Mouse (Mus musculus): ENCODE data around the gene Themis2.
"Not testable (repeated sequence)": the region's sequence is repeated elsewhere in the genome, so short reads cannot be mapped to it uniquely, and the experiment has no call there.

The Themis2 gene

DNA sequence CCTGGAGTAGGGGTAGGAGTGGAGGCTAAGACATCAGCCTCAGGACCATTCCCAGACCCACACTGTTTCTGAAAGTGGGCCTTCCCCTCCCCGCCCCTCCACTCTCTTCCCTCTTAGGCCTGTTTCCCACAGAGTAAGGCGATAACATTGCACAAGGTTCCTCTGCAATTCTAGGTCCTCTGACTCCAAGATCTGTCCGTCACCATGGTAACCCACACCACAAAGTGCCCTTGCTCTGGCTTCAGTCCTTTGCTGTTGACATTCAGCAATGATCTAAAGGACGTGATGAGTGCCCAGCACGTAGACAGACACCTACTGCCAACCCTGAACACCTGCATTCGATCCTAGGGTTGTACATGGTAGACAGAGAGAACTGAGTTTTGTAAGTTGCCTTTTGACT is 43.2 kb downstream of the Themis2 start:
- no peak for DNase-seq (ENCODE audit: inconsistent ontology term)

DNA sequence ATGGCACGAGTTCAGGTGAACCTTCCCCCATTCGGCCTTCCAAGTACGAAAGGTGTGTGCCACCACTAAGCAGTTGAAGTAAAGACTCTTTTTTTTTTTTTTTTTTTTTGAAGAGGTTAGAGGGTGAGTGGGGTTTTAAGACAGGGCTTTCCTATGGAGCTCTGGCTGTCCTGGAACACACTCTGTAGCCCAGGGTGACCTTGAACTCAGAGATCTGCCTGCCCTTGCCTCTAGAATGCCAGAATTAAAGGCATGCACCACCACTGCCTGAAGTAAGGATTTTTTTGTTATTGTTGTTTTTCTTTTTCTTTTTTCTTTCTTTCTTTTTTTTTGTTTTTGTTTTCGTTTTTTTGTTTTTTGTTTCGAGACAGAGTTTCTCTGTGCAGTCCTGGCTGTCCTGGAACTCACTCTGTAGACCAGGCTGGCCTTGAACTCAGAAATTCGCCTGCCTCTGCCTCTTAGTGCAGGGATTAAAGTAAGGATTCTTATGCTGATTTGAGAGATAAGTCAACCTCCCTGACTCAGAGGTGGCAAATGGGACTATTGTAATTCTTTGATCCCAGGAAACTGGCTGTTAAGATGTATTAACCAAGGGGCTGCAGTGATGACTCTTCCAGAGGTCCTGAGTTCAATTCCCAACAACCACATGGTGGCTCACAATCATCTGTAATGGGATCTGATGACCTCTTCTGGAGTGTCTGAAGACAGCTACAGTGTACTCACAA is 46.8 kb downstream of the Themis2 start:
- no peak for DNase-seq (ENCODE audit: inconsistent ontology term)

DNA sequence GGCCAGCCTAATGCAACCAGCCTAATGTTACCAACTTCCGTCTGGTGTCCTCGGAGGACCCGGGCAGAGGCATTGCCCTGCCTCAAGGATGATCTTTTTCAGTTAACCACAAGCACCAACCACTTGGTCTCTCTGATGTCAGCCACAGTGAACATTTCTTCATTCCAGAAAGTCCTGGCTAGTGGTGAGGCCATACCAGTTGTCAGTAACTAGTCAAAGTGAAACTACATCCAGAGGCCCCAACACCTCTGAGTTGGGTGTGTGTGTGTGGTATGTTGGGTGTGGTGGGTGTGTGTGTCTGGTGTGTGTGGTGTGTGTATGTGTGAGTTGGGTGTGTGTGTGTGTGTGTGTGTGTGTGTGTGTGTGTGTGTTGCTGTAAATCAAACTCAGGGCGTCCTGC is 47.4 kb downstream of the Themis2 start:
- DNase-seq (ENCODE audit: inconsistent ontology term), result peak; percentile 12

DNA sequence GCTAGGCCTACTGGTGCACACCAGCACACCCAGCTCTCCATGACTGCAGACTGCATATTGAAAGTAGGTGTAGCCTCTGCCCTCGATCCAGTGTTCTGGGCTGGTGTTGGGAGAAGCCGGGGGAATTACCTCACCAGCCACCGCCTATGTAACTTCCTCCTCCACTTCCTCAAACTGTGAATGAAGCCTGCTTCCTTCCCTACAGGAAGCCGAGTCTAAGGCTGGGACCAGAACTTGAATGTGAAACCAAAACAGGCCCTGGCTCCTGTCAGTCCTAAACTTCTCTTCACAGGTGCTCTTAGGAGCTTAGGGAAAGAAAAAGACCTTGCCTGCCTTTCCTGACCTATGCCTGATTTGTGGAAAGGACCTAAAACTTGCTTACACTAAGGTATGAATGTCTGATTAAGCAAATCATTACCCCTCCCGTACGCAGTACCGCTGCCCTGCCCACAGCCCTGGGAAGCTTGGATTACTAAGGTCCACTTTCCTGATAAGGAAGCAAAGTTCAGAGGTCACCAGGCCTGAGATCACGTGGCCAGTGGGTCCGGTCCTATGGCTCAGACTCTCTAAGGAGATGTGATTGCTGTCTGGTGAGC is 48.4 kb downstream of the Themis2 start:
- no peak for DNase-seq (ENCODE audit: inconsistent ontology term)

DNA sequence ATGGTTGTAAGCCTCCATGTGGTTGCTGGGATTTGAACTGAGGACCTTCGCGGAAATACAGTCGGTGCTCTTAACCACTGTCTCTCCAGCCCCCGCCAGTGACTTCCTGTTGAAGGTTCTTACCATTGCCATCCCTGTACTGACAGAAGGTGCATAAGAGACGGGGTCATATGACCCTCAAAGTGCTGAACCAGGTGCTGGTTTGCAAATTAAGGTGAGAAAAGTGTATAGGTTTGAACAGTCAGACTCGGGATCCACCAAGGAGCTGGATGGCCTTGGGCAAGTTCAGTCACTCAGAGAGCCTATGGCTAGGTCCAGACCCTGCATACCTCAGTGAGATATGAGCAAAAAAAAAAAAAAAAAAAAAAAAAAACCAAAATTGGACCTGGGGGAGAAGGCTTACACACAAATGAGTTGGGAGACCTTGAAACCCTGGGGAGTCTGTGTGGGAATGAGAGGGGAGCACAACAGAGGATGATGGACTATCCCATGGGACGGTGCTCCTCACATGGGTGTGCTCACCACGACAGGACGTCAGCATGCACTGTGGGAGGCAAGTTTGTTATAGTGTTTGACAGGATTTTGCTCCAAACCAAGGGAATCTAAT is 49.2 kb downstream of the Themis2 start:
- DNase-seq (ENCODE audit: inconsistent ontology term), result no peak

DNA sequence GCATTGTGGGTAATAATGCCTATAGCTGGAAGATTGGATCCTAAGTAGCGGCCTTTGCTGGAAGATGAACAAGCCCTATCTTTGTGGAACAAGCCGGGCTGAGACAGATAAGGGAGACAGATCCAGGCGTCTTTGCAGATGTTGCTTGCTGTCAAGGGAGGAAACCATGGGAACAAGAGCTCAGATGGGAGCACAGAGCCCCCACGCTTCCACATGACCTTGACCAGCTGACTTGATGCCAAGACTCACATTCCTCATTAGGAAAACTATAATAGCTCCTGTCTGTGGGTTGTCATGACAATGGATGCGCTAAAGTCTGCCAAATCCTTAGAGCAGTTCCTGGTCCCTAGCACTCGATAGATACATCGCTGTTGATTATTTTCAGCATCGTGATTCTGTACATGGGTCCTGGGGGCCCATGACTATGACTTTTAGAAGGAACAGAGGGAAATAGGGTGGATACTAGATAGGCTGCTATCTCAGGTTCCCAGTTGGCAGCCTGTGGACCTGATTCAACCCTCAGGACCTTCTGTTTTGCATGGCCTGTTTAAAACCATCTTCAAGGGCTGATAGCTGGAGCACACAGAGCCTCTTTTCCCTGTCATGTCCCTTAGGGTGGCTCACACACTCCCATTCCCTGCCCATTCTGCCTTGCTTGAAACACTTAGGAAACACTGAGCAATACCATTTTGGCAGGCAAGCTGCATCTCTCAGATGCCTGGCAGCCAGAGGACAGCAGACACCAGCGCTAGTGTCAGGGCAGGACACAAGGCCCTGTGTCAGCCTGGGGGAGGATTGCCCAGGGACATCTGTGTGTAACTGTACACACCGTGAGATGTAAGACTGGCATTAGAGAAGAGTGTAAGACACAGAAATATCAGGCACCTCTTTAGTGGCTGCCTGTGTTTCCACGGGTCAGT is 51.9 kb downstream of the Themis2 start:
- peak; percentile 84 for DNase-seq (ENCODE audit: inconsistent ontology term)

DNA sequence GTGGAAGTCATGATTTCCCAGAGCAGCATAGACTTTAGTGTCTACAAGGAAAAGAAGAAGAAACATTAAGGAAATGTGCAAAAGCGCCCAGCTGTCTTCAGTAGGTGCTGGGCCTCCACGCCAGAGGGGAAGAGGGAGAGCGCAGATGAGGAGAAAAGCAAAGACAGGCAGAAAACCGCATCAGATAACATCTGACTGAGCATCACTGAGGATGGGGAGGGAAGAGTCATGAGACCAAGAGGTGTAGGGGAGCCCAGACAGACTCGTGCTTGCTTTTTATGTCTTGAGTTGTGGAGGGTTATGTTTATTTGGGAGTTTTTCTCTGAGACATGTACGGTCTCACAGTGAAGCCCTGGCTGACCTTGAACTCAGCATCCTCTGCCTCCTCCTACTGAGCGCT is 54.7 kb downstream of the Themis2 start:
- DNase-seq (ENCODE audit: inconsistent ontology term), result no peak

DNA sequence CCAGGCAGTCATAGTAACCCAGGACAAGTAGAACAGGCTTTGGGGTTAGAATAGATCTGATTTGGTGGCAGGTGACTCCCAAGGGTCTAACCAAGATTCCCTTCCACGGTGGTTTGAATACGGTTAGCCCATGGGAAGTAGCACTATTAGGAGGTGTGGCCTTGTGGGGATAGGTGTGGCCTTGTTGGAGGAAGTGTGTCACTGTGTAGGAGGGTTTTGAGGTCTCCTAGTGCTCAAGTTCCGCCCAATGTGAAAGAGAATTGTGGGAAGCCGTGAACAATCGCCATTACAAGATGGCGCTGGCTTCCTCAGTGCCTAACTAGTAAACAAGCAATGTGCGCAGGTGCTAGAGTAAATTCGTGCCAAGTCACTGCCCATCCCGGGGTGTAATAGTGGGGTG is 59.0 kb downstream of the Themis2 start:
- not testable (repeated sequence) for DNase-seq (ENCODE audit: inconsistent ontology term)

DNA sequence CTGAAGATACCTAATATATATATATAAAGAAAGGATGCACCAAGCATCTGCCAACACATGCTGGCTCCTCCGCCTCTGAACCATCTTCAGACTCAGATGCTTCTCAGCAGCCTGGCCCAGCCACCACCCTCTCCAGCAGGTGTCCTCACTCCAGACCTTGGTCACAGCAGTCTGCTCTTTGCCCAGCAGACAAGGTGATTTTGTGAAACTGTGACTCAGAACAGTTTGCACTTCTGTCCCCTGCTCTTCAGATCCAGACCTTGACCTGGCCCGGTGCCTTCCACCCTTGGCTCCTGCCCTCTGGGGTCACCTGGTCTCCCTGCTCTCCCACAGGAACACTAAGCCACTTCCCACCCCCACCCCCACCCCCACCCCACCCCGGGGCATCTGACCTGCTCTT is 60.3 kb downstream of the Themis2 start:
- DNase-seq (ENCODE audit: inconsistent ontology term), result no peak

DNA sequence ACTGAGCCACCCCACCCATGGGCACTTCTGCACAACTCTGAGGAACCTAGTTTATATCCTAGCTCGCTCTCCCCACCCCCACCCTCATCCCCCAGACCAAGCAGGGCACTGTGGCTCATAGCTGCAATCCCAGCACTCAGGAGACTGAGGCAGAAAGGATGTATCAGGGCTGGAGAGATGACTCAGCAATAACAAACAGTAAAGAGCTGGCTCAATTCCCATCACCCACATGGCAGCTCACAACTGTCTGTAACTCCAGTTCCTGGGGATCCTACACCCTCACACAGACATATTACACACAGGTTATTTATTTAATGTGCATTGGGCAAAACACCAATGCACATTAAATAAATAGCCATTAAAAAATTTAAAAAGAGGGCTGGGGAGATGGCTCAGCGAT is 60.8 kb downstream of the Themis2 start:
- DNase-seq (ENCODE audit: inconsistent ontology term), result no peak

DNA sequence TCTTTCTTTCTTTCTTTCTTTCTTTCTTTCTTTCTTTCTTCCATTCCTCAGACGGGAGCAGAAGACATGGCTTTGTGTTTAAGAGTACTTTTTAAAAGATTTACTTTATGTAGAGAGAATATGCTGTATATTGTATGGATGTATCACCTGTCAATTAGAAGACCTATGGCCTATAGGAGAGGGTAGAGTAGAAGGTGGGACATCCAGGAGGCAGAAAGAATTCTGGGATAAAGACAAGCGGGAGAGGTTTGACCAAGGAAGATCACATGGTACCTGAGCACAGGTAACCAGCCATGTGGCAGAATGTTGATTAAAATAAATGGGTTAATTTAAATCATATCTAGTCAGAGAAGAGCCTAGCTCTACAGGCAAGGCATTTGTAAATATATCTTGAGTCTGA is 61.4 kb downstream of the Themis2 start:
- no peak for DNase-seq (ENCODE audit: inconsistent ontology term)

DNA sequence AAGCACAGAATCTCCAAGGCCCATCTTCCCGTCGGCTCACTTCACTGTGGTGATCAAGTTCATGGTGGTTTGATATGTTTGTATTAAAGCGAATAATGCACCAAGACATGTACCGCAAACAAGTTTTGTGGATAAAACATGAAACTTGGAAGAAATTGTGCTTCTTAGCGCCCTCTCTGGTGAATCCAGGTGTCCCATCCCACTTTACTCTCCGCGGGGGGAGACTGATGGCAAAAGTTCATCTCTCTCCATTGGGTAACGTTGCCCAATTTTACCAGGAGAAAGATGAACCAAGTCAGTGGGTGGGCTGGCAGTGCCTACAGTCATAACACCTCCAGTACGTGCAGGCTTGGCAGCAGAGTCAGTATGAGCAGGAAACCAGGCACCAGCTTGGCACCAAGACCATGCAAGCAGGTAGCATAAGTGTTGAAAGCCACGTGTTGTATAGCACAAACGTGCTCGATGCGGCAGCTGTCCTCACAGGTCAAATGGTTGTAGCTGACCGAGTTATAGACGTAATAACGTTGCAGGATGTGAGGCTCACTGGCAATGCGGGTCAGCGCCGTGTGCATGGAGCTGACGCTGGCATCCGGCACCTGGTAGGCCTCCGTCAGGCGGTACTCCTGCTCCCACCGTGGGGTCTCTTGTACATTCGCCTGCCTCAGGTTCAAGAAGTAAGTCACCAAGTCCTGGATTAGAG is 63.0 kb downstream of the Themis2 start:
- DNase-seq (ENCODE audit: inconsistent ontology term), result no peak

DNA sequence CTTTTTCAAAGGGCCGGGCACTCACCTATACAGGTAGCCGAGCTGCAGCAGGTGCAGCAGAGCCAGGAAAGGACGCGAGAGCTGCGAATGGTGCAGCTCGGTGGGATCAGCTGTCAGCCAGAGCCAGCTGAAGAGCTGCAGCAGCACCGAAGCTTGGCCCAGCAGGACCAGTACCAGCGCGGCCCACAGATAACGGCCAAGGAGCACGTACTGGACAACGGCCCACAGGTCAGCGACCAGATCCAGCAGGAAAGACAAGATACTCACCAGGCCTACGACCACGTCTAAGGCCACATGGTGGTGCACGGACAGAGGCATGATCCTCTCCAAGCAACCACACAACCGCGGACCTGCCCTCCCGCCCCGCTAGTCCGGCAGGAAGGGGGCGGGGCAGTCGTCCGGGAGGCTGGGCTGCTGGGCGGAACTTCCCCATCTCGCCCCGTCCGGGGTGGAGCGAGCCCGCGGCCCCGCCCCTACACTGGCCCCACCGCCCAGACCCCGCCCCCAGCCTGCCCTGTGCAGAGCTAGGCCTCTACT is 64.0 kb downstream of the Themis2 start, which contains the start of gene Xkr8:
TSS of gene Xkr8 (minus strand) at position 399 of the 537 bp plus-strand sequence.
- DNase-seq (ENCODE audit: inconsistent ontology term), result peak; percentile 95
